Mouse (Mus musculus) liver, embryonic 14.5 days (tissue): Measurements from ENCODE around the gene Tmbim1. TPM values are rescaled to one million over a fixed set of nuclear protein-coding genes. Genes with fewer than 3 reads are reported as not detected.

Source experiments
- ATAC-seq: fragments of 200-750 bp; cut with Nextera tagmentation; 2 replicates; pipeline ENCODE4 v1.8.0; 2017; ENCODE audit warnings: moderate number of reproducible peaks, mild to moderate bottlenecking, moderate library complexity; ENCODE audit not compliant: insufficient read depth
- DNase-seq, 3 experiments: peaks; one replicate each; pipeline ENCODE4 v3.0.0-alpha.2; 2012 to 2013; ENCODE audit warnings: low read depth in 3 of 3, low spot score in 3 of 3
- H3K27ac ChIP-seq: fragments of 300-500 bp; sonication (generic); 2 replicates; pipeline ENCODE4 v1.5.1; 2014; ENCODE audit warnings: moderate library complexity, mild to moderate bottlenecking, control low read depth, inconsistent platforms
- H3K27me3 ChIP-seq: fragments of 300-500 bp; sonication (generic); 2 replicates; pipeline ENCODE4 v1.6.1; 2014; ENCODE audit warnings: mild to moderate bottlenecking, low read length, moderate library complexity; ENCODE audit not compliant: control insufficient read depth, insufficient read depth
- H3K36me3 ChIP-seq: fragments of 300-500 bp; sonication (generic); replicated peaks from 2 replicates; pipeline ENCODE4 v1.6.1; 2014; ENCODE audit warnings: low read depth; ENCODE audit not compliant: control insufficient read depth, insufficient read depth
- H3K4me1 ChIP-seq, 2 experiments: fragments of 200-500 bp in 1 of 2; fragments of 300-500 bp in 1 of 2; sonication (generic) in 1 of 2; replicated peaks; 2 replicates each; pipeline ENCODE4 v1.6.1; 2012 to 2014; ENCODE audit warnings: antibody characterized with exemption in 1 of 2, inconsistent platforms in 1 of 2, low read length in 1 of 2; ENCODE audit not compliant: control insufficient read depth in 2 of 2, insufficient read depth in 2 of 2
- H3K4me2 ChIP-seq: fragments of 300-500 bp; sonication (generic); 2 replicates; pipeline ENCODE4 v1.6.1; 2014; ENCODE audit warnings: low read depth, mild to moderate bottlenecking, control low read depth, moderate library complexity
- H3K4me3 ChIP-seq, 2 experiments: fragments of 200-500 bp in 1 of 2; fragments of 300-500 bp in 1 of 2; sonication (generic) in 1 of 2; 2 replicates each; pipeline ENCODE4 v1.5.1; 2012 to 2014; ENCODE audit warnings: low read depth in 2 of 2, low read length in 2 of 2, mild to moderate bottlenecking in 2 of 2, control low read depth in 1 of 2, inconsistent platforms in 1 of 2, moderate library complexity in 1 of 2; ENCODE audit not compliant: insufficient read depth in 1 of 2
- H3K9ac ChIP-seq: fragments of 300-500 bp; sonication (generic); replicated peaks from 2 replicates; pipeline ENCODE4 v1.6.1; 2014; ENCODE audit warnings: mild to moderate bottlenecking, control low read depth, moderate library complexity
- H3K9me3 ChIP-seq: fragments of 300-500 bp; sonication (generic); 2 replicates; pipeline ENCODE4 v1.6.1; 2016; ENCODE audit warnings: low read length, mixed read lengths; ENCODE audit not compliant: control insufficient read depth
- CTCF ChIP-seq: IDR thresholded peaks from 2 replicates; pipeline ENCODE4 v1.5.1; 2016; ENCODE audit warnings: antibody characterized with exemption, low read depth, control low read depth
- EP300 ChIP-seq: IDR thresholded peaks from 2 replicates; pipeline ENCODE4 v1.6.1; 2016; ENCODE audit warnings: antibody characterized with exemption, low read depth
- WGBS: fragments of 180-500 bp; shearing (Covaris S2); extraction: QIAGEN DNeasy Blood & Tissue Kit; methylation state at CpG from one replicate; pipeline ENCODE4 v1.1.7; 2014; ENCODE audit not compliant: insufficient replicate concordance; 5-methylcytosine and 5-hydroxymethylcytosine counted together
- polyA plus RNA-seq, 2 experiments: library from polyadenylated mRNA; depleted of rRNA in 1 of 2; stranded (reverse) in 1 of 2; unstranded in 1 of 2; fragments of >200 nt; fragmentation: Nextera tagmentation in 1 of 2; extraction: Ambion mirVana in 1 of 2; gene quantifications; 2 replicates each; pipeline versions ENCODE4 v1.2.1 to v1.2.3; 2012 to 2014

Tmbim1 gene
- polyA plus RNA-seq, 2 experiments: 10.1 to 10.5 TPM

GRCm38 (mm10) chr1:74240832-74241231 lies 64.6 kb downstream of the Tmbim1 start:
- no peaks in the 10 kb centered on the region for H3K27me3 ChIP-seq
- TF ChIP-seq CTCF: no peak
- TF ChIP-seq EP300: no peak
- no peak for ATAC-seq
- no peaks in the 10 kb centered on the region; the same call in 1 of the 2 replicates for H3K36me3 ChIP-seq
- H3K4me3 ChIP-seq: no peak overlapping the region
- no peaks in the 10 kb centered on the region for H3K9me3 ChIP-seq
- H3K27ac ChIP-seq: no peak overlapping the region
- no peak for DNase-seq
- peaks cover 28 to 31% of the 10 kb centered on the region in 2 experiments for H3K4me1 ChIP-seq
- 56% methylated on average over 4 of the region's 4 CpGs for WGBS
- H3K9ac ChIP-seq: no peak overlapping the region
- H3K4me2 ChIP-seq: 0 out of 2 replicates have a peak overlapping the region, but pooled peaks have one; percentile 99

DNA sequence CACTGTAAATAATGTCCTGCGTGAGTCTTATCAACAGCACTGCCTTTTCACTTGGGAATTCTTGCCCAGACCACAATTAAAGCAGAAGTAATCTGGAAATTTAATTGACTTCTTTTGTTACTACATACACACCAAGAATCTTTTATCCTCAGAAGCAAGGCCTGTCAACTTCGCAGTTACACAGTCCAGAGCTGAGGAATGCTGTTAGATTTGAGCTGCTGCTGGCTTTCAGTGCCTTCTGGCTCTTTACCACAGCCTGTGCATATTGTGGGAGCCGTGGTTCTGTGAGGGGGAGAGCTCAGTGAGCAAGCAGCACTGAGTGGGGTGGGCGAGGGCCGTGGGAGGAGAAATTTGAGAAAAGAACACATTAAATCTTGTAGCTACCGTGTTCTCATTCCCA lies 65.1 kb downstream of the Tmbim1 start:
- TF ChIP-seq EP300 (no peak), CTCF (no peak)
- no peaks in the 10 kb centered on the region for H3K27me3 ChIP-seq
- H3K9ac ChIP-seq: 0 out of 2 replicates have a peak overlapping the region, but pooled peaks have one; percentile 1
- ATAC-seq: no peak
- peaks cover 28 to 31% of the 10 kb centered on the region in 2 experiments for H3K4me1 ChIP-seq
- H3K4me3 ChIP-seq: no peak overlapping the region
- 57% methylated on average over 6 of the region's 6 CpGs for WGBS
- H3K36me3 ChIP-seq: no peaks in the 10 kb centered on the region; the same call in 1 of the 2 replicates
- no peaks in the 10 kb centered on the region for H3K9me3 ChIP-seq
- H3K4me2 ChIP-seq: peak overlapping the region; percentile 99
- no peak overlapping the region; the same call in 1 of the 2 replicates for H3K27ac ChIP-seq
- no peak for DNase-seq

DNA sequence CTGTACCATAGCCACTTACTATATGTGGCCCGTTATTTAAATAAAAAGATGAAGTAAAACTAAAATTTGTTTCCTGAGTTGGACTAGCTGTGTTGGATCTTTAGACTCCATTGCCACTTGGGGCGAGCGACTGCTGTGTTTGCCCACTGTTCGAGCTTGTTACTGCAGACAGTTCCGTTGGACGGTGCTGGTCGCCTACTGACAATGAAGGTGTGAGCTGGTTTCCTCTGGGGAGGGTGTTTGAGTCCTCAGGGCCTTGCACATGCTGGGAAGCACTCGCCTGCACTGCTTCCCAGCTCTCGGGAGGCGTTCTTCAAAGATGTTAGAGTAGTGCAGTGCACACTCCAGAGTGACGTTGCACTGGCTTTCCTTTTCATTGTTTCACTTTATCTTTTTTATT lies 65.8 kb downstream of the Tmbim1 start:
- WGBS: 17% methylated on average over 11 of the region's 11 CpGs
- H3K27ac ChIP-seq: peak overlapping the region; percentile 82
- H3K9me3 ChIP-seq: no peaks in the 10 kb centered on the region
- DNase-seq (no peak), ATAC-seq (no peak)
- H3K4me3 ChIP-seq: peak overlapping the region in 1 of 2 experiments; percentile 96; a peak in 2 of 4 replicates
- TF ChIP-seq EP300 (no peak), CTCF (no peak)
- peak overlapping the region; percentile 95 for H3K9ac ChIP-seq
- H3K4me2 ChIP-seq: peak overlapping the region; percentile 99
- H3K4me1 ChIP-seq: peaks cover 28 to 31% of the 10 kb centered on the region in 2 experiments
- H3K36me3 ChIP-seq: no peaks in the 10 kb centered on the region; the same call in 1 of the 2 replicates
- H3K27me3 ChIP-seq: no peaks in the 10 kb centered on the region

- Histone ChIP-seq H3K4me3 (peak overlapping the region; percentile 21 to 96; a peak in 3 of 4 replicates), H3K27ac (peak overlapping the region; percentile 82), H3K36me3 (no peaks in the 10 kb centered on the region; the same call in 1 of the 2 replicates), H3K27me3 (no peaks in the 10 kb centered on the region), H3K4me1 (peaks cover 28 to 31% of the 10 kb centered on the region in 2 experiments), H3K9me3 (no peaks in the 10 kb centered on the region), H3K4me2 (peak overlapping the region; percentile 99), H3K9ac (peak overlapping the region; percentile 95)
- 10% methylated on average over 7 of the region's 7 CpGs for WGBS
- TF ChIP-seq CTCF: no peak
- TF ChIP-seq EP300: no peak
- peak; percentile 47 for ATAC-seq
- DNase-seq: peak in 2 of 3 experiments; percentile 48 to 50
Measured at GRCm38 (mm10) chr1:74239162-74239561, 66.3 kb downstream of the Tmbim1 start.

Other genes with a start within 250 kb of the Tmbim1 start
- gene Tns1, start 181.2 kb downstream of the Tmbim1 start, polyA plus RNA-seq (2012; rRNA removed): 7.2 and 8.7 TPM in 2 replicates
- gene Tns1, start 181.2 kb downstream of the Tmbim1 start, polyA plus RNA-seq (2014; fragmentation: Nextera tagmentation; extraction: Ambion mirVana): 15.7 and 20.8 TPM in 2 replicates
- 0.02 and 0.09 TPM in 2 replicates for gene Rufy4, start 180.1 kb downstream of the Tmbim1 start, polyA plus RNA-seq (2012; rRNA removed)
- 0.04 TPM in 1 of 2 replicates, not detected in the other for gene Rufy4, start 180.1 kb downstream of the Tmbim1 start, polyA plus RNA-seq (2014; fragmentation: Nextera tagmentation; extraction: Ambion mirVana)
- gene Cxcr2, start 151.6 kb downstream of the Tmbim1 start, polyA plus RNA-seq (2012; rRNA removed): 0.59 and 0.76 TPM in 2 replicates
- gene Cxcr2, start 151.6 kb downstream of the Tmbim1 start, polyA plus RNA-seq (2014; fragmentation: Nextera tagmentation; extraction: Ambion mirVana): 0.44 and 0.51 TPM in 2 replicates
- not detected in 2 replicates for gene Cxcr1, start 111.0 kb downstream of the Tmbim1 start, polyA plus RNA-seq (2012; rRNA removed)
- gene Cxcr1, start 111.0 kb downstream of the Tmbim1 start, polyA plus RNA-seq (2014; fragmentation: Nextera tagmentation; extraction: Ambion mirVana): not detected in 2 replicates
- 58.8 and 95.3 TPM in 2 replicates for gene Arpc2, start 69.5 kb downstream of the Tmbim1 start, polyA plus RNA-seq (2012; rRNA removed)
- 157 and 160 TPM in 2 replicates for gene Arpc2, start 69.5 kb downstream of the Tmbim1 start, polyA plus RNA-seq (2014; fragmentation: Nextera tagmentation; extraction: Ambion mirVana)
- gene Gpbar1, start 27.1 kb downstream of the Tmbim1 start, polyA plus RNA-seq (2012; rRNA removed): 0.57 and 1.0 TPM in 2 replicates
- gene Gpbar1, start 27.1 kb downstream of the Tmbim1 start, polyA plus RNA-seq (2014; fragmentation: Nextera tagmentation; extraction: Ambion mirVana): 0.56 and 1.1 TPM in 2 replicates
- gene Aamp, start 20.9 kb downstream of the Tmbim1 start, polyA plus RNA-seq (2012; rRNA removed): 47.3 and 55.8 TPM in 2 replicates
- gene Aamp, start 20.9 kb downstream of the Tmbim1 start, polyA plus RNA-seq (2014; fragmentation: Nextera tagmentation; extraction: Ambion mirVana): 84.4 and 89.0 TPM in 2 replicates
- 16.8 and 17.8 TPM in 2 replicates for gene Pnkd, start 20.7 kb downstream of the Tmbim1 start, polyA plus RNA-seq (2012; rRNA removed)
- gene Pnkd, start 20.7 kb downstream of the Tmbim1 start, polyA plus RNA-seq (2014; fragmentation: Nextera tagmentation; extraction: Ambion mirVana): 42.1 and 42.6 TPM in 2 replicates
- gene Catip, start 56.5 kb upstream of the Tmbim1 start, polyA plus RNA-seq (2012; rRNA removed): 0.05 and 0.10 TPM in 2 replicates
- gene Catip, start 56.5 kb upstream of the Tmbim1 start, polyA plus RNA-seq (2014; fragmentation: Nextera tagmentation; extraction: Ambion mirVana): not detected in 2 replicates
- 9.2 and 13.7 TPM in 2 replicates for gene Slc11a1, start 69.6 kb upstream of the Tmbim1 start, polyA plus RNA-seq (2012; rRNA removed)
- gene Slc11a1, start 69.6 kb upstream of the Tmbim1 start, polyA plus RNA-seq (2014; fragmentation: Nextera tagmentation; extraction: Ambion mirVana): 8.3 and 8.7 TPM in 2 replicates
- gene Ctdsp1, start 85.9 kb upstream of the Tmbim1 start, polyA plus RNA-seq (2012; rRNA removed): 36.0 and 39.6 TPM in 2 replicates
- 37.6 and 40.3 TPM in 2 replicates for gene Ctdsp1, start 85.9 kb upstream of the Tmbim1 start, polyA plus RNA-seq (2014; fragmentation: Nextera tagmentation; extraction: Ambion mirVana)
- 0.39 and 0.62 TPM in 2 replicates for gene Vil1, start 103.8 kb upstream of the Tmbim1 start, polyA plus RNA-seq (2012; rRNA removed)
- 0.40 and 0.50 TPM in 2 replicates for gene Vil1, start 103.8 kb upstream of the Tmbim1 start, polyA plus RNA-seq (2014; fragmentation: Nextera tagmentation; extraction: Ambion mirVana)
- gene Cnot9, start 200.4 kb upstream of the Tmbim1 start, polyA plus RNA-seq (2012; rRNA removed): 18.4 and 23.8 TPM in 2 replicates
- 39.7 and 42.4 TPM in 2 replicates for gene Cnot9, start 200.4 kb upstream of the Tmbim1 start, polyA plus RNA-seq (2014; fragmentation: Nextera tagmentation; extraction: Ambion mirVana)
- 0.01 TPM in 1 of 2 replicates, not detected in the other for gene Plcd4, start 237.3 kb upstream of the Tmbim1 start, polyA plus RNA-seq (2012; rRNA removed)
- 0.09 TPM in 1 of 2 replicates, not detected in the other for gene Plcd4, start 237.3 kb upstream of the Tmbim1 start, polyA plus RNA-seq (2014; fragmentation: Nextera tagmentation; extraction: Ambion mirVana)
- gene Usp37, start 238.7 kb upstream of the Tmbim1 start, polyA plus RNA-seq (2012; rRNA removed): 2.6 and 4.4 TPM in 2 replicates
- 11.4 and 13.5 TPM in 2 replicates for gene Usp37, start 238.7 kb upstream of the Tmbim1 start, polyA plus RNA-seq (2014; fragmentation: Nextera tagmentation; extraction: Ambion mirVana)